Mouse (Mus musculus) intestine, postnatal 0 days (tissue): ENCODE data around the gene Wdr20rt. TPM values are rescaled to one million over a fixed set of nuclear protein-coding genes. Genes with fewer than 3 reads are reported as not detected.

ENCODE experiments used
- ATAC-seq: fragments of 200-750 bp; cut with Nextera tagmentation; 2 replicates; pipeline ENCODE4 v1.8.0; 2017; ENCODE audit warnings: mild to moderate bottlenecking, moderate TSS enrichment, moderate library complexity
- H3K27ac ChIP-seq: fragments of 300-500 bp; sonication (generic); 2 replicates; pipeline ENCODE4 v1.5.1; 2014; ENCODE audit warnings: mild to moderate bottlenecking, low read depth, low read length, moderate library complexity
- H3K27me3 ChIP-seq: fragments of 300-500 bp; sonication (generic); replicated peaks from 2 replicates; pipeline ENCODE4 v1.6.1; 2014; ENCODE audit warnings: low read length, mixed read lengths; ENCODE audit not compliant: control insufficient read depth, insufficient read depth
- H3K36me3 ChIP-seq: fragments of 300-500 bp; sonication (generic); 2 replicates; pipeline ENCODE4 v1.6.1; 2014; ENCODE audit warnings: mild to moderate bottlenecking, moderate library complexity; ENCODE audit not compliant: control insufficient read depth, insufficient read depth
- H3K4me1 ChIP-seq: fragments of 300-500 bp; sonication (generic); replicated peaks from 2 replicates; pipeline ENCODE4 v1.6.1; 2014; ENCODE audit warnings: antibody characterized with exemption, low read length, mixed read lengths; ENCODE audit not compliant: control insufficient read depth, insufficient read depth
- H3K4me2 ChIP-seq: fragments of 300-500 bp; sonication (generic); replicated peaks from 2 replicates; pipeline ENCODE4 v1.6.1; 2014; ENCODE audit warnings: low read depth, mild to moderate bottlenecking, moderate library complexity
- H3K4me3 ChIP-seq: fragments of 300-500 bp; sonication (generic); 2 replicates; pipeline ENCODE4 v1.5.1; 2014; ENCODE audit warnings: low read depth, low read length
- H3K9ac ChIP-seq: fragments of 300-500 bp; sonication (generic); 2 replicates; pipeline ENCODE4 v1.6.1; 2014; ENCODE audit warnings: mild to moderate bottlenecking, low read depth, low read length
- H3K9me3 ChIP-seq: fragments of 300-500 bp; sonication (generic); 2 replicates; pipeline ENCODE4 v1.6.1; 2016; ENCODE audit warnings: mixed run types; ENCODE audit not compliant: control insufficient read depth
- CTCF ChIP-seq: sonication (generic); IDR thresholded peaks from 2 replicates; pipeline ENCODE4 v1.5.1; 2016; ENCODE audit warnings: low read depth, mild to moderate bottlenecking, control low read depth, antibody characterized with exemption, moderate library complexity
- WGBS: fragments of 180-500 bp; shearing (Covaris S2); extraction: QIAGEN DNeasy Blood & Tissue Kit; methylation state at CpG from one replicate; pipeline ENCODE4 v1.1.7; 2014; 5-methylcytosine and 5-hydroxymethylcytosine counted together
- polyA plus RNA-seq: library from polyadenylated mRNA; unstranded; fragments of >200 nt; fragmentation: Nextera tagmentation; extraction: Ambion mirVana; gene quantifications from 2 replicates; pipeline ENCODE4 v1.2.1, GENCODE M21; 2015

Gene Wdr20rt
- not detected in 2 replicates for polyA plus RNA-seq

GRCm38 (mm10) chr12:65225467-65225945, at the start of gene Wdr20rt:
Wdr20rt (plus strand) TSS chr12:65225517.
- H3K36me3 ChIP-seq, result no peaks in the 10 kb centered on the region
- H3K4me1 ChIP-seq, result no peaks in the 10 kb centered on the region
- no peak for TF ChIP-seq CTCF
- H3K9me3 ChIP-seq, result no peaks in the 10 kb centered on the region
- H3K4me2 ChIP-seq, result no peak within 1 kb of the TSS
- no peaks in the 10 kb centered on the region for H3K27me3 ChIP-seq
- ATAC-seq, result no peak
- 95% methylated on average over 22 of the region's 22 CpGs for WGBS
- no peak within 1 kb of the TSS for H3K9ac ChIP-seq
- no peak within 1 kb of the TSS for H3K27ac ChIP-seq
- H3K4me3 ChIP-seq, result no peak within 1 kb of the TSS

- Histone ChIP-seq H3K9ac (no peak overlapping the region), H3K36me3 (no peaks in the 10 kb centered on the region), H3K4me3 (no peak overlapping the region), H3K4me2 (no peak overlapping the region), H3K27ac (no peak overlapping the region), H3K9me3 (no peaks in the 10 kb centered on the region), H3K27me3 (no peaks in the 10 kb centered on the region), H3K4me1 (no peaks in the 10 kb centered on the region)
- TF ChIP-seq CTCF, result peak; percentile 55
- WGBS, result 44% methylated on average over 3 of the region's 3 CpGs
- no peak for ATAC-seq
These were observed 38.0 kb upstream of the Wdr20rt start for GRCm38 (mm10) chr12:65187365-65187764.

GRCm38 (mm10) chr12:65189213-65189612, 36.1 kb upstream of the Wdr20rt start:
- no peak overlapping the region for H3K4me3 ChIP-seq
- no peaks in the 10 kb centered on the region for H3K4me1 ChIP-seq
- no peak for TF ChIP-seq CTCF
- no peak overlapping the region for H3K27ac ChIP-seq
- WGBS, result 84% methylated on average over 2 of the region's 2 CpGs
- H3K4me2 ChIP-seq, result no peak overlapping the region
- ATAC-seq, result no peak
- no peaks in the 10 kb centered on the region for H3K36me3 ChIP-seq
- no peaks in the 10 kb centered on the region for H3K9me3 ChIP-seq
- H3K27me3 ChIP-seq, result no peaks in the 10 kb centered on the region
- H3K9ac ChIP-seq, result no peak overlapping the region

GRCm38 (mm10) chr12:65194003-65194530, 31.2 kb upstream of the Wdr20rt start:
- H3K27me3 ChIP-seq, result no peaks in the 10 kb centered on the region
- ATAC-seq, result no peak
- TF ChIP-seq CTCF, result no peak
- no peak overlapping the region for H3K27ac ChIP-seq
- no peaks in the 10 kb centered on the region for H3K36me3 ChIP-seq
- H3K4me2 ChIP-seq, result no peak overlapping the region
- H3K9me3 ChIP-seq, result no peaks in the 10 kb centered on the region
- H3K9ac ChIP-seq, result no peak overlapping the region
- WGBS, result 42% methylated on average over 5 of the region's 5 CpGs
- no peak overlapping the region for H3K4me3 ChIP-seq
- no peaks in the 10 kb centered on the region for H3K4me1 ChIP-seq

GRCm38 (mm10) chr12:65201812-65202211, 23.5 kb upstream of the Wdr20rt start:
- TF ChIP-seq CTCF, result no peak
- Histone ChIP-seq H3K4me3 (no peak overlapping the region), H3K9ac (no peak overlapping the region), H3K27me3 (no peaks in the 10 kb centered on the region), H3K9me3 (no peaks in the 10 kb centered on the region), H3K4me1 (no peaks in the 10 kb centered on the region), H3K36me3 (no peaks in the 10 kb centered on the region), H3K4me2 (no peak overlapping the region), H3K27ac (no peak overlapping the region)
- ATAC-seq, result no peak
- WGBS, result 100% methylated on average over 2 of the region's 2 CpGs

- Histone ChIP-seq H3K27ac (no peak overlapping the region), H3K27me3 (no peaks in the 10 kb centered on the region), H3K4me1 (no peaks in the 10 kb centered on the region), H3K4me2 (no peak overlapping the region), H3K9ac (no peak overlapping the region), H3K4me3 (no peak overlapping the region), H3K36me3 (no peaks in the 10 kb centered on the region), H3K9me3 (no peaks in the 10 kb centered on the region)
- TF ChIP-seq CTCF, result no peak
- 90% methylated on average over 1 of the region's 1 CpGs for WGBS
- no peak for ATAC-seq
These were observed 18.9 kb upstream of the Wdr20rt start for GRCm38 (mm10) chr12:65206431-65206830.

- Histone ChIP-seq H3K4me2 (no peak overlapping the region), H3K27ac (no peak overlapping the region), H3K27me3 (no peaks in the 10 kb centered on the region), H3K36me3 (no peaks in the 10 kb centered on the region), H3K4me3 (no peak overlapping the region), H3K9ac (no peak overlapping the region), H3K4me1 (no peaks in the 10 kb centered on the region), H3K9me3 (no peaks in the 10 kb centered on the region)
- 87% methylated on average over 6 of the region's 6 CpGs for WGBS
- TF ChIP-seq CTCF, result no peak
- no peak for ATAC-seq
These were observed 8.9 kb upstream of the Wdr20rt start for GRCm38 (mm10) chr12:65216404-65216840.
